Mouse (Mus musculus) cerebellum, postnatal 10 days (tissue): ENCODE measurements around the gene Trem2.
"Not testable (repeated sequence)": the region's sequence is repeated elsewhere in the genome, so short reads cannot be mapped to it uniquely, and the experiment has no call there.

Experiments
- DNase-seq, 2 experiments: peaks; one replicate each; pipeline ENCODE4 v3.0.0; 2021; ENCODE audit warnings: mixed read lengths in 2 of 2

Trem2 gene

GRCm38 (mm10) chr17:48352976-48353375, 6.8 kb downstream of the Trem2 start:
- DNase-seq, result not testable (repeated sequence)

- no peak for DNase-seq
Measured at GRCm38 (mm10) chr17:48355822-48356221, 9.6 kb downstream of the Trem2 start.

GRCm38 (mm10) chr17:48357892-48358291, 11.7 kb downstream of the Trem2 start:
- DNase-seq, result no peak

GRCm38 (mm10) chr17:48359616-48360015, 13.4 kb downstream of the Trem2 start, which contains the start of gene Treml1:
Gene Treml1 (plus strand): TSS chr17:48359916.
- DNase-seq, result no peak

GRCm38 (mm10) chr17:48360462-48360861, 14.3 kb downstream of the Trem2 start:
- no peak for DNase-seq

GRCm38 (mm10) chr17:48362346-48362745, 16.1 kb downstream of the Trem2 start:
- DNase-seq, result peak; percentile 50 to 67

GRCm38 (mm10) chr17:48362966-48363365, 16.8 kb downstream of the Trem2 start:
- peak; percentile 90 to 92 for DNase-seq

GRCm38 (mm10) chr17:48363421-48363965, 17.3 kb downstream of the Trem2 start:
- DNase-seq, result no peak

GRCm38 (mm10) chr17:48365511-48366155, 19.4 kb downstream of the Trem2 start:
- no peak for DNase-seq

- DNase-seq, result no peak
Measured at GRCm38 (mm10) chr17:48366806-48367205, 20.6 kb downstream of the Trem2 start.

- no peak for DNase-seq
Measured at GRCm38 (mm10) chr17:48371621-48372020, 25.4 kb downstream of the Trem2 start.

- DNase-seq, result no peak
Measured at GRCm38 (mm10) chr17:48372987-48373386, 26.8 kb downstream of the Trem2 start.

- no peak for DNase-seq
Measured at GRCm38 (mm10) chr17:48376102-48376501, 29.9 kb downstream of the Trem2 start.

GRCm38 (mm10) chr17:48379050-48379449, 32.8 kb downstream of the Trem2 start:
- DNase-seq, result no peak

- DNase-seq, result peak in 1 of 2 experiments; percentile 15
Measured at GRCm38 (mm10) chr17:48385786-48386461, 39.7 kb downstream of the Trem2 start.

GRCm38 (mm10) chr17:48388666-48389065, 42.5 kb downstream of the Trem2 start:
- DNase-seq, result no peak

- DNase-seq, result no peak
Measured at GRCm38 (mm10) chr17:48389442-48389841, 43.2 kb downstream of the Trem2 start.

- DNase-seq, result no peak
Measured at GRCm38 (mm10) chr17:48391446-48391845, 45.2 kb downstream of the Trem2 start.

GRCm38 (mm10) chr17:48392616-48393015, 46.4 kb downstream of the Trem2 start:
- no peak for DNase-seq

- DNase-seq, result no peak
Measured at GRCm38 (mm10) chr17:48401710-48402109, 55.5 kb downstream of the Trem2 start.

- no peak for DNase-seq
Measured at GRCm38 (mm10) chr17:48402751-48403150, 56.5 kb downstream of the Trem2 start.
